Mouse (Mus musculus): ENCODE measurements around the gene Gm5269.

- no peak for TF ChIP-seq CTCF (IDR thresholded peaks at IDR 0.05; ENCODE audit: low read depth, low read length)
- no peak for TF ChIP-seq POLR2A (IDR thresholded peaks at IDR 0.05; ENCODE audit: extremely low read depth, insufficient read depth, low read length)
Measured at GRCm38 (mm10) chr1:45920703-45921102, 30.6 kb upstream of the Gm5269 start.

Measured in liver, adult 2 months (tissue).